Mouse (Mus musculus): ENCODE measurements around the gene Tmem212. TPM values are rescaled to one million over a fixed set of nuclear protein-coding genes. Genes with fewer than 3 reads are reported as not detected.

The Tmem212 gene
- polyA plus RNA-seq, 1 experiment from 2014 or later, result 0.12 TPM

DNA sequence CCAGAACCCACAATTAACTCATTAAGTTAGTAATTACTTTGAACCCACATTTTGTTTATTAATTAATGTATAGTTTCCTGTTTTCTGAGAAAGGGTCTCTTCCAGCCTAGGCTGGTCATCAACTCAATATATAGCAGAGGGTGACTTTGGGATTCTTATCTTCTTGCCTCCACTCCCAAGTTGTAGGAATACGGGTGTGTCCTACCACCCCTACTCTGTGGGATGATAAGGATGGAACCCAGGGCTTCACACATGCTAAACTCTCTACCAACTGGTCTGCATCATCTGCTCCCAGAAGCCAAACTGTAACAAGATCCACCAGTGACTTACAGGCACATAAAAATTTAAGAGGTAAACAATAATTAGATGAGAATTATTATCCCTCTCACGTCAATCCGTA is 27.9 kb upstream of the Tmem212 start:
- no peaks in the 10 kb centered on the region for H3K27me3 ChIP-seq
- no peak for DNase-seq (ENCODE audit: low read depth, low spot score)
- TF ChIP-seq CTCF (IDR thresholded peaks at IDR 0.05), result no peak
- in situ Hi-C loops (cut with MboI; ENCODE audit: low pct_unique_long_range_greater_than_20kb), result no loop called here
- POLR2A ChIA-PET, result no interaction called here
- CTCF ChIA-PET, result interaction anchor here (0.9 to 1.2 kb wide), 2 partner anchors 14 to 16 kb away, joined by 3 read pairs; partner anchors contain the start of gene Pld1
- no peak for ATAC-seq

DNA sequence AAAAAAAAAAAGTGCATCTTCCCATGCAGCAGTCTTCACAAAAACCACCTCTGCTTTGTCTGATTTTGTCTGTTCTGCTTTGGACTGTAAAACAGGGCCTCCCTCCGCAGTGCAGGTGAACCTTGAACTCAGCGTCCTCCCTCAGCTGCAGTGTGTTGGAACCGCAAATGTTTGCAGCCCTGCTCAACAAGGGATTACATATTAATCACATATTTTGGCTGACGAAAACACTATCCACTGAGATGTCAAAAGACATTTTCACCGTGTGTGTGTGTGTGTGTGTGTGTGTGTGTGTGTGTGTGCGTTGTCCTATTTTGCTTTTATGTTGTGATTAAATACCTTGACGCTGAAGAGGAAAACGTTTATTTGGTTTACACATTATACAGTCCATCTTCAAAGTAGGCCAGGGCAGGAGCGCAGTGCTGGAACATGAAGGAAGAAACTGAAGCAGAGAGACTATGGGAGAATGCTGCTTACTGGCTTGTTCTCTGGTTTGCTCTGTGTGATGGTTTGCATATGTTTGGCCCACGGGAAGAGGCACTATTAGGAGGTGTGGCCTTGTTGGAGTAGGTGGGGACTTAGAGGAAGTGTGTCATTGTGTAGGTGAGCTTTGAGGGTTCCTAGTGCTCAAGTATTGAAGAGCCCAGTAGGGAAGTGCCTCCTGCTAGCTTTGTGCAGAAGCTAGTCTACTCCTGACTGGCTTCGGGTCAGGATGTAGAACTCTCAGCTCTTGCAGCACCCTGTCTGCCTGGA is 25.3 kb upstream of the Tmem212 start:
- no peak for TF ChIP-seq CTCF (IDR thresholded peaks at IDR 0.05)
- in situ Hi-C loops (cut with MboI; ENCODE audit: low pct_unique_long_range_greater_than_20kb), result no loop called here
- no peaks in the 10 kb centered on the region for H3K27me3 ChIP-seq
- ChIA-PET POLR2A (interaction anchor here (0.6 kb wide), 1 partner anchor 39 kb away, joined by 3 read pairs; no protein-coding TSS in a partner anchor), CTCF (interaction anchor here (1.0 to 1.5 kb wide), 3 partner anchors 14 to 52 kb away, joined by 3 to 4 read pairs (median 3); no protein-coding TSS in a partner anchor)
- DNase-seq (ENCODE audit: low read depth, low spot score), result no peak
- ATAC-seq, result no peak

DNA sequence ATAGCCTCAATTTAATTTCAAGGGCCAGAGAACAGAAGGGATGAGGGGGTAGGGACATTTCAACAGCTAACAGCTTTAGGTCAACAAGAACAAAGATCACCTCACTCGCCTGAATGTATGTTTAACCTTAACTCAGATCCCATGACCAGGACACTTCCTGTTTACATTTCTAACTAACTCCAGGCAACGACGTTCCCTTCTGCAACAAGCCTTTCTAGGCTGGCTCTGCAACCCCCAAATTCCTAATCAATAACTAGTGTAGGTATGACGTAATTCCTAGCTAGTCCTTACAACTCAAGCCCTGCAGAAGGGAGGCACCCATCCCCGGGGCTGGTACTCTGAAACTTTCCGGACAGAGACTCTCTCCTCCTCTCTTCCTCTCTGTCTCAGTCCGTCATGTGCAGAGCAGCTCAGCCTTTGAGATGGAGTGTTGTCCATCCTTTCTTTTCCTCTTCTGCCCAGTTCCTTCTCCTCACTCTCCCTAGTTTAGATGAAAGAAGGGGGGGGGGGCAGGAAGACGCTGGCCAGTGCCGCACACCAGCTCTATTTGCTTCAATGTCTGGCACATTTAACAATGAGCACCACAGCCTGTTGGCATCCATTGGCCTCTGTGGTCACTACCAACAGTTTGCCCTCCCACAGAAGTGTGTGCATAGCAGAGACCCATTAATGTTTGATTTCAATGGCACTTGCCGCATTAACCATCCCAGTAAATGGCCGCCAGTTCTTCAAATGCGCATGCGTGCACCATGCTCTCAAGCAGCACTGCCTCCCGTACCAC is 22.7 kb upstream of the Tmem212 start:
- CTCF ChIA-PET, result interaction anchor here (1.1 to 2.3 kb wide), 2 partner anchors 14 to 18 kb away, joined by 3 to 6 read pairs; no protein-coding TSS in a partner anchor
- TF ChIP-seq CTCF (IDR thresholded peaks at IDR 0.05), result no peak
- no peaks in the 10 kb centered on the region for H3K27me3 ChIP-seq
- in situ Hi-C loops (cut with MboI; ENCODE audit: low pct_unique_long_range_greater_than_20kb), result no loop called here
- ATAC-seq (no peak), DNase-seq (ENCODE audit: low read depth, low spot score) (no peak)
- POLR2A ChIA-PET, result interaction anchor here (0.6 kb wide), 2 partner anchors 30 to 373 kb away, joined by 3 to 4 read pairs; no protein-coding TSS in a partner anchor

DNA sequence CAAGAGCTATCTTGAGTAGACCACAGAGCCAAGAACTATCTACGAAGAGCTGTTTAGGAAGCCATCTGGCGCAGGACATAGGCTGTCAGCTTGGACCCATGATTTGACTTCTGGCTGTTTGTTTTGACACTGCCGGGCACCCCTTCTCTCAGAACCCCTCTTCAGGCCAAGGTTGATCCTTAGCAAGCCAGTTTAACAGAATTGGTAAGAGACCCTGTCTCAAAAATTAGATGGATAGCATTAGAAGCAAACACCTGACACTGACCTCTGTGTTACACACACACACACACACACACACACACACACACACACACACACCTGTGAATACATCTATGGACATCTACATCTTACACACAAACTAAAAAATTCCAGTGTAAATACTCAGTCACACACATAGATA is 12.8 kb upstream of the Tmem212 start:
- H3K27me3 ChIP-seq, result no peaks in the 10 kb centered on the region
- in situ Hi-C loops (cut with MboI; ENCODE audit: low pct_unique_long_range_greater_than_20kb), result no loop called here
- DNase-seq (ENCODE audit: low read depth, low spot score) (no peak), ATAC-seq (no peak)
- ChIA-PET POLR2A (no interaction called here), CTCF (interaction anchor here (0.9 to 1.8 kb wide), 5 partner anchors 9 to 197 kb away, joined by 3 to 6 read pairs (median 3); partner anchors contain the start of gene Tmem212)
- TF ChIP-seq CTCF (IDR thresholded peaks at IDR 0.05), result no peak

DNA sequence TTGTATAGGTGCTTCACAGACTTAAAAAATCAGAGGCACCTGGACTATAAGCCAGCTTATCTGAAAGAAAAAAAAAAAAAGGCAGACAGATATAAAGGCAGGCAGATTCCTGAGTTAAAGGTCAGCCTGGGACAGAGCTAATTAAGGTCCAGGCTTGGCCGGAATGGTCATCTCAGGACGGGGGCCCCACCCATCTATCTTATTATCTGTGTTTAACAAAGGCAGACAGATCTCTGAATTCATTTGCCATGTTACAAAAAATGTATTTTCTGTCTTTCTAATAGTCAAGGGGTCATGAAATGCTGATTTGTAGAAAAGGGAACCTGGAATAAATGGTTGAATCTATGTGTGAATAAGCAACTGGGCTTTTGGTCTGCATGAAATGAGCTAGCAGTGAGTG is 12.1 kb upstream of the Tmem212 start:
- in situ Hi-C loops (cut with MboI; ENCODE audit: low pct_unique_long_range_greater_than_20kb), result no loop called here
- ATAC-seq (no peak), DNase-seq (ENCODE audit: low read depth, low spot score) (no peak)
- no peaks in the 10 kb centered on the region for H3K27me3 ChIP-seq
- POLR2A ChIA-PET, result interaction anchor here (0.6 to 0.7 kb wide), 3 partner anchors 17 to 128 kb away, joined by 3 read pairs; no protein-coding TSS in a partner anchor
- no peak for TF ChIP-seq CTCF (IDR thresholded peaks at IDR 0.05)
- CTCF ChIA-PET, result interaction anchor here (0.7 to 1.8 kb wide), 8 partner anchors 9 to 197 kb away, joined by 3 to 6 read pairs (median 3); partner anchors contain the start of gene Tmem212

DNA sequence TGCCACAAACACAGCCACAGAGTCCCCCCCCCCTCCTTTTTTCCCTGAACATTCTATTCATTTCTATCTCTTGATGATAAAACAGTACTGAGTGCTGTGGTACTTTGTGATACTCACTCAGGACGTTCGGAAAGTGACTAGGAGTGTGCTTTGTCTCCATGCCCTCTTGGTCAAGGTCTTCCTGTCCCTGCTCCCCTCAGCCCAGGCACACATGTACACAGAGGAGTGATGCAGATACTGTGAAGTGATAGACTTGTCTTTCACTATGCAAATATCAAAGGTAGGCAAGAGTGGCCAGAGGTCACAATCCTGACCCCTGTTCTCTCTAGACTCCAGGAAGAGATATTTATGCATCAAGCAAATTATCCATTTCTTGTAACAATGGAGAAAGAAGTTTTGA is 11.1 kb upstream of the Tmem212 start:
- in situ Hi-C loops (cut with MboI; ENCODE audit: low pct_unique_long_range_greater_than_20kb), result no loop called here
- DNase-seq (ENCODE audit: low read depth, low spot score), result no peak
- no peaks in the 10 kb centered on the region for H3K27me3 ChIP-seq
- POLR2A ChIA-PET, result no interaction called here
- CTCF ChIA-PET, result interaction anchor here (0.9 kb wide), 1 partner anchor 15 kb away, joined by 3 read pairs; no protein-coding TSS in a partner anchor
- ATAC-seq, result no peak
- TF ChIP-seq CTCF (IDR thresholded peaks at IDR 0.05), result no peak

DNA sequence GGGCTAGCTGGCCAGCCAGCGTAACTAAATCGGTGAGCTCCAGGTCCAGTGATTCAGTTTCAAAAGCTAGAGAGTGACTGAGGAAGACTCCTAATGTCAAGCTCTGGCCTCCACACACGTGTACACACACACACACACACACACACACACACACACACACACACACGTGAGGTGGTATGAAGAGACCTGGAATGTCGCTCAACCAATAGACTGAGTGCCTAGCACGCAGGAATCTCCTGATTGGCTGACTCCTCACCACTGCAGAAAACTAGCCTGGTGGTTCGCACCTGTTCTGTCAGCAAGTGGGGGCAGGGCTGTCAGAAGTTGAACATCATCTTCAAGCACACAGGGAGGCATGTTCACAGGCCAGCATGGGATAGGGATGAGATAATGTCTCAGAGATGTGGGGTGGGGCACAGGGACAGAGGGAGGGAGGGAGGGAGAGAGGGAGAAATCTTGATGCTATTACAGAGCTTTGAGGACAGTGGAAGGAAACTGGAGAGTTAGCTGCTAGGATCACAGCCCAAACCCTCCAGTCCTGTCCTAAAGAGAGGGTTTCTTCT is 10.6 kb upstream of the Tmem212 start:
- no peak for TF ChIP-seq CTCF (IDR thresholded peaks at IDR 0.05)
- ChIA-PET CTCF (interaction anchor here (0.9 kb wide), 1 partner anchor 11 kb away, joined by 3 read pairs; the partner anchor contains the start of gene Tmem212), POLR2A (no interaction called here)
- ATAC-seq (no peak), DNase-seq (ENCODE audit: low read depth, low spot score) (no peak)
- in situ Hi-C loops (cut with MboI; ENCODE audit: low pct_unique_long_range_greater_than_20kb), result no loop called here
- H3K27me3 ChIP-seq, result no peaks in the 10 kb centered on the region

DNA sequence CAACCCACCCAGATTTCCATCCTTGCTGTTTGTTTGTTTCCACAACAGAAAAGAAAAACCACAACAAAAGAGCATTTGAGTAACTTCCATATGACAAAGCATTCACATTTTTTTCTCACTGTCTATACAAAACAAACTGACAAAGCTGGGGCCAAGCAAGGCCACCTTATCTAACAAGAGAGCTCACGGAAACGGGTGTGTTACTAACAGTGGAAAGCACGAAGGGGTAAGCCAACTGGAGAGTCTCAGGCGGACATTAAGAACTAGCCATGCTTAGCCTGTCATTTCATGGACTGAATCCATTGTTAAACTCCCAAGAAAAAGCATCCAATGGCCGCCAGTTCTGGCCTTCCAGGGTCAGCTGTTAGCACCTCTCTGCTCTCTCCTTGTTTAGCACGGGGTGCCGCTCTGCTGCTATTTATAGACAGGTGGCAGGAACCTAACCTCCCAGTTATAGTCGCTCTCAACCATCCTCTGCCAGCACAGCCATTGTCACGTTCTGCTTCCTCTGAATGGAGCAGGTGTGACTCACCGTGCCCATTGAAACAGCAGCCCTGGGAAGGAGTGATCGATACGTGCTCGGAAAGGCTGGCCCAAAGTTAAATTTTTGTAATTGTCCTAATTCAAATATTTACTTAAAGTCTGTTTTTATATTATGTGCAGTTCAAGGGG is 8.6 kb upstream of the Tmem212 start:
- DNase-seq (ENCODE audit: low read depth, low spot score), result no peak
- ChIA-PET POLR2A (no interaction called here), CTCF (interaction anchor here (2.0 kb wide), 1 partner anchor 15 kb away, joined by 6 read pairs; no protein-coding TSS in a partner anchor)
- TF ChIP-seq CTCF (IDR thresholded peaks at IDR 0.05), result no peak
- in situ Hi-C loops (cut with MboI; ENCODE audit: low pct_unique_long_range_greater_than_20kb), result no loop called here
- H3K27me3 ChIP-seq, result no peaks in the 10 kb centered on the region
- ATAC-seq, result no peak

DNA sequence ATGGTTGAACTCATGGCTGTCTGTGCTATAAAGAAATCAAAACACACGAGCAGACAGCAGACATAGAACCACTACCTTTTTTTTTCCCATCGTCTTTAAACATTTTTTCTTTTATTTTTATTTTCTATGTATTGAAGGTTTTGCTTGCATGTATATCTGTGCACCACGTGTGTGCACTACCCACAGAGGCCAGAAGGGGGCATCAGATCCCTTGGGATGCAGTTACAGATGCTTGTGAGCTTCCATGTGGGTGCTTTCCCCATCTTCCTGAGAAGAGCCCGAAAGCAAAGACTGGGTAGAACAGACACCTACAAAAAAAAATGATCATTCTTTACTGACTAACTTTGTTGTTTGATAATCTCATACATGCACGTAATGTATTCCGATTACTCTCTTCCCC is 5.7 kb upstream of the Tmem212 start:
- peak; percentile 69 for TF ChIP-seq CTCF (IDR thresholded peaks at IDR 0.05)
- ATAC-seq (no peak), DNase-seq (ENCODE audit: low read depth, low spot score) (no peak)
- in situ Hi-C loops (cut with MboI; ENCODE audit: low pct_unique_long_range_greater_than_20kb), result no loop called here
- POLR2A ChIA-PET, result no interaction called here
- CTCF ChIA-PET, result interaction anchor here (1.1 to 1.4 kb wide), 2 partner anchors 9 to 11 kb away, joined by 3 read pairs; no protein-coding TSS in a partner anchor
- H3K27me3 ChIP-seq, result no peaks in the 10 kb centered on the region

All from Patski (cell line).